Mouse (Mus musculus): ENCODE data around the gene Cnpy1. TPM values are rescaled to one million over a fixed set of nuclear protein-coding genes. Genes with fewer than 3 reads are reported as not detected.

Cnpy1 gene
- 0.06 and 0.38 TPM in 2 replicates for polyA plus RNA-seq (2012; rRNA removed)

GRCm38 (mm10) chr5:28245574-28245973 lies at the start of gene Cnpy1:
Cnpy1 (minus strand) TSS chr5:28245806.
- no peak within 1 kb of the TSS for H3K27ac ChIP-seq (ENCODE audit: insufficient read depth, low read length)
- no peaks in the 10 kb centered on the region for H3K4me1 ChIP-seq (ENCODE audit: control insufficient read depth, insufficient read depth, low read length)
- no peak within 1 kb of the TSS for H3K4me3 ChIP-seq (ENCODE audit: insufficient read depth, low read length)
- TF ChIP-seq CTCF (IDR thresholded peaks at IDR 0.05; ENCODE audit: extremely low read depth, insufficient read depth, low read length) (no peak), POLR2A (IDR thresholded peaks at IDR 0.05; ENCODE audit: extremely low read depth, insufficient read depth, low read length) (no peak)

GRCm38 (mm10) chr5:28293990-28294389 lies 48.4 kb upstream of the Cnpy1 start:
- H3K27ac ChIP-seq (ENCODE audit: insufficient read depth, low read length), result no peak overlapping the region
- peak; percentile 89 for TF ChIP-seq CTCF (IDR thresholded peaks at IDR 0.05; ENCODE audit: extremely low read depth, insufficient read depth, low read length)
- TF ChIP-seq POLR2A (IDR thresholded peaks at IDR 0.05; ENCODE audit: extremely low read depth, insufficient read depth, low read length), result no peak
- no peak overlapping the region for H3K4me3 ChIP-seq (ENCODE audit: insufficient read depth, low read length)
- H3K4me1 ChIP-seq (ENCODE audit: control insufficient read depth, insufficient read depth, low read length), result no peaks in the 10 kb centered on the region

GRCm38 (mm10) chr5:28292281-28292680 lies 46.7 kb upstream of the Cnpy1 start:
- Histone ChIP-seq H3K4me3 (ENCODE audit: insufficient read depth, low read length) (no peak overlapping the region), H3K4me1 (ENCODE audit: control insufficient read depth, insufficient read depth, low read length) (no peaks in the 10 kb centered on the region), H3K27ac (ENCODE audit: insufficient read depth, low read length) (no peak overlapping the region)
- TF ChIP-seq POLR2A (IDR thresholded peaks at IDR 0.05; ENCODE audit: extremely low read depth, insufficient read depth, low read length), result no peak
- TF ChIP-seq CTCF (IDR thresholded peaks at IDR 0.05; ENCODE audit: extremely low read depth, insufficient read depth, low read length), result no peak

GRCm38 (mm10) chr5:28291118-28291850 lies 45.7 kb upstream of the Cnpy1 start:
- TF ChIP-seq POLR2A (IDR thresholded peaks at IDR 0.05; ENCODE audit: extremely low read depth, insufficient read depth, low read length), result no peak
- no peak for TF ChIP-seq CTCF (IDR thresholded peaks at IDR 0.05; ENCODE audit: extremely low read depth, insufficient read depth, low read length)
- Histone ChIP-seq H3K4me3 (ENCODE audit: insufficient read depth, low read length) (no peak overlapping the region), H3K27ac (ENCODE audit: insufficient read depth, low read length) (no peak overlapping the region), H3K4me1 (ENCODE audit: control insufficient read depth, insufficient read depth, low read length) (no peaks in the 10 kb centered on the region)

GRCm38 (mm10) chr5:28290630-28291029 lies 45.0 kb upstream of the Cnpy1 start:
- no peaks in the 10 kb centered on the region for H3K4me1 ChIP-seq (ENCODE audit: control insufficient read depth, insufficient read depth, low read length)
- H3K4me3 ChIP-seq (ENCODE audit: insufficient read depth, low read length), result no peak overlapping the region
- no peak for TF ChIP-seq POLR2A (IDR thresholded peaks at IDR 0.05; ENCODE audit: extremely low read depth, insufficient read depth, low read length)
- no peak for TF ChIP-seq CTCF (IDR thresholded peaks at IDR 0.05; ENCODE audit: extremely low read depth, insufficient read depth, low read length)
- no peak overlapping the region for H3K27ac ChIP-seq (ENCODE audit: insufficient read depth, low read length)

GRCm38 (mm10) chr5:28289111-28289510 lies 43.5 kb upstream of the Cnpy1 start:
- no peak overlapping the region for H3K27ac ChIP-seq (ENCODE audit: insufficient read depth, low read length)
- no peak overlapping the region for H3K4me3 ChIP-seq (ENCODE audit: insufficient read depth, low read length)
- no peaks in the 10 kb centered on the region for H3K4me1 ChIP-seq (ENCODE audit: control insufficient read depth, insufficient read depth, low read length)
- no peak for TF ChIP-seq CTCF (IDR thresholded peaks at IDR 0.05; ENCODE audit: extremely low read depth, insufficient read depth, low read length)
- TF ChIP-seq POLR2A (IDR thresholded peaks at IDR 0.05; ENCODE audit: extremely low read depth, insufficient read depth, low read length), result no peak

- Histone ChIP-seq H3K4me3 (ENCODE audit: insufficient read depth, low read length) (no peak overlapping the region), H3K4me1 (ENCODE audit: control insufficient read depth, insufficient read depth, low read length) (no peaks in the 10 kb centered on the region), H3K27ac (ENCODE audit: insufficient read depth, low read length) (no peak overlapping the region)
- TF ChIP-seq CTCF (IDR thresholded peaks at IDR 0.05; ENCODE audit: extremely low read depth, insufficient read depth, low read length) (no peak), POLR2A (IDR thresholded peaks at IDR 0.05; ENCODE audit: extremely low read depth, insufficient read depth, low read length) (no peak)
Observed at GRCm38 (mm10) chr5:28277279-28277678, 31.7 kb upstream of the Cnpy1 start.

GRCm38 (mm10) chr5:28272836-28273235 lies 27.2 kb upstream of the Cnpy1 start:
- Histone ChIP-seq H3K4me3 (ENCODE audit: insufficient read depth, low read length) (no peak overlapping the region), H3K27ac (ENCODE audit: insufficient read depth, low read length) (no peak overlapping the region), H3K4me1 (ENCODE audit: control insufficient read depth, insufficient read depth, low read length) (no peaks in the 10 kb centered on the region)
- TF ChIP-seq POLR2A (IDR thresholded peaks at IDR 0.05; ENCODE audit: extremely low read depth, insufficient read depth, low read length) (no peak), CTCF (IDR thresholded peaks at IDR 0.05; ENCODE audit: extremely low read depth, insufficient read depth, low read length) (no peak)

GRCm38 (mm10) chr5:28269469-28269991 lies 23.9 kb upstream of the Cnpy1 start:
- no peak overlapping the region for H3K27ac ChIP-seq (ENCODE audit: insufficient read depth, low read length)
- TF ChIP-seq CTCF (IDR thresholded peaks at IDR 0.05; ENCODE audit: extremely low read depth, insufficient read depth, low read length) (no peak), POLR2A (IDR thresholded peaks at IDR 0.05; ENCODE audit: extremely low read depth, insufficient read depth, low read length) (no peak)
- no peaks in the 10 kb centered on the region for H3K4me1 ChIP-seq (ENCODE audit: control insufficient read depth, insufficient read depth, low read length)
- no peak overlapping the region for H3K4me3 ChIP-seq (ENCODE audit: insufficient read depth, low read length)

GRCm38 (mm10) chr5:28267576-28267975 lies 22.0 kb upstream of the Cnpy1 start:
- TF ChIP-seq CTCF (IDR thresholded peaks at IDR 0.05; ENCODE audit: extremely low read depth, insufficient read depth, low read length) (no peak), POLR2A (IDR thresholded peaks at IDR 0.05; ENCODE audit: extremely low read depth, insufficient read depth, low read length) (no peak)
- Histone ChIP-seq H3K27ac (ENCODE audit: insufficient read depth, low read length) (no peak overlapping the region), H3K4me3 (ENCODE audit: insufficient read depth, low read length) (no peak overlapping the region), H3K4me1 (ENCODE audit: control insufficient read depth, insufficient read depth, low read length) (no peaks in the 10 kb centered on the region)

Measured in cortical plate, adult 2 months (tissue).